Comparison of ENCODE assay signal across 23 mouse cellular contexts in the genomic region with DNA sequence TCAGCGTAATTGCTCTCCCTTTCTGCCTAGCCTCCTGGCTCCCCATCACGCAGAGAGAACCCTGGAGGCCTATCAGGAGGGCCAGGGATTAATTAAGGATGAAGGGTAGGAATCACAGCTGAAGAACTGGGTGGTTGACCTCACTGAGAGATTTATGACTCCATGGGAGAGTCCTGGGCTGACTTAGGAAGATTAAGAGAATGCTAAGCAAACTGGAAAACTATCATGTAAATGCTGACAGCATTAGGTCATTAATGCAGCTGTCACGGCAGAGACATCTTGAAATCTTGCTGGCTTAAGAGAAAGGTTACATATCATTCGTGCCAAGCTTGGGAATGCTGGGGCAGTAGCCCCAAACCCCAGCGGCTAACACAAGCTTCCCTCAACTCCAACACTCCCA.
"Had no signal": no experiment of that assay in that cellular context is flagged by ENCODE, and none has a peak within 500 bp of the region (broad histone marks: within the 10 kb centered on the region; RNA-seq: fewer than 3 reads in every experiment).

No protein-coding gene starts in this region.

- H3K27ac ChIP-seq: layer of hippocampus, adult 2 months; limb, embryonic 10.5 days; limb, embryonic 13.5 days; liver, embryonic 12.5 days; liver, embryonic 15.5 days; lung, embryonic 15.5 days; neural tube, embryonic 12.5 days; neural tube, embryonic 15.5 days; stomach, embryonic 15.5 days had no signal

- H3K4me1 ChIP-seq: neural tube, embryonic 12.5 days had no signal

- H3K4me2 ChIP-seq: limb, embryonic 13.5 days; liver, embryonic 12.5 days; liver, embryonic 15.5 days; lung, embryonic 15.5 days; midbrain, embryonic 11.5 days; neural tube, embryonic 12.5 days; neural tube, embryonic 15.5 days; stomach, embryonic 15.5 days had no signal

- H3K9me3 ChIP-seq: limb, embryonic 10.5 days; limb, embryonic 13.5 days; liver, embryonic 12.5 days; liver, embryonic 15.5 days; lung, embryonic 15.5 days; megakaryocyte, embryonic 14.5 days; neural tube, embryonic 12.5 days; neural tube, embryonic 15.5 days; stomach, embryonic 15.5 days had no signal

- H3K9ac ChIP-seq: limb, embryonic 13.5 days; liver, embryonic 12.5 days; liver, embryonic 15.5 days; lung, embryonic 15.5 days; neural tube, embryonic 12.5 days; neural tube, embryonic 15.5 days; stomach, embryonic 15.5 days had no signal

- H3K36me3 ChIP-seq: limb, embryonic 10.5 days; limb, embryonic 13.5 days; liver, embryonic 12.5 days; liver, embryonic 15.5 days; lung, embryonic 15.5 days; neural tube, embryonic 12.5 days; neural tube, embryonic 15.5 days; stomach, embryonic 15.5 days had no signal

- ATAC-seq: liver, embryonic 12.5 days had no signal

- H3K4me3 ChIP-seq: layer of hippocampus, adult 2 months; limb, embryonic 10.5 days; limb, embryonic 13.5 days; liver, embryonic 12.5 days; liver, embryonic 15.5 days; lung, embryonic 15.5 days; megakaryocyte, embryonic 14.5 days; neural tube, embryonic 12.5 days; neural tube, embryonic 15.5 days; stomach, embryonic 15.5 days had no signal

- H3K27me3 ChIP-seq: limb, embryonic 13.5 days; lung, embryonic 15.5 days; neural tube, embryonic 12.5 days; neural tube, embryonic 15.5 days; stomach, embryonic 15.5 days had no signal

- DNase-seq: kidney, adult 11 months; kidney, adult 8-10 months; kidney, postnatal 25 days; layer of hippocampus, adult 9-11 months; liver; lung, adult 18-20 months; lung, postnatal 10 days; lung, postnatal 36 days; midbrain, embryonic 14.5 days; right cerebral cortex, postnatal 4 days; spleen, adult 18-20 months; thymus, postnatal 25 days had no signal
